Mouse (Mus musculus) lung, postnatal 0 days (tissue): Measurements from ENCODE around the gene Opcml.

Source experiments
- CTCF ChIP-seq: IDR thresholded peaks from 2 replicates; pipeline ENCODE4 v1.5.1; 2016; ENCODE audit warnings: antibody characterized with exemption, mild to moderate bottlenecking
- EP300 ChIP-seq: IDR thresholded peaks from 2 replicates; pipeline ENCODE4 v1.6.1; 2016; ENCODE audit warnings: antibody characterized with exemption, mild to moderate bottlenecking, control low read depth

DNA sequence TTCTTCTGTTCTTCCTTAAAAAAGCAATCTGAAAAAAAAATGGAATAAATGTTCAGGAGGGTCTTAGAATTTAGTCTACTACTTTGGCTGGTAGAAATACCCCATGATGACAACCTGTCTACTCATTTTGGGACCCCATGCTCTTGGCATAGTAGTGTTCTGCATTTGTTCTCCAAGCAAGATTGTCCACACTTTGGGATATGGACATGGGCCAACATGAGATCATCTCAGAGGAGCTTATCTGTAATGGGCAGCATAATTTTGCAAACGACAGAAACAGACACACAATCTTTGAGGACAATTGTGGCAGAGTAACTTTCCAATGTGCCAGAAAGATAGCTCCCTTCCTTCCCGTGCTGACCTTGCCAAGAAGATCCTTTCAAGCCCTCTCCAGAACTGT is 662.5 kb downstream of the Opcml start:
- TF ChIP-seq CTCF (no peak), EP300 (no peak)
